Mouse (Mus musculus) cerebellum, adult 2 months (tissue): ENCODE results near the gene Rnf31. TPM values are rescaled to one million over a fixed set of nuclear protein-coding genes. Genes with fewer than 3 reads are reported as not detected.
A peak's percentile ranks its signal among the peaks of the same experiment; 100 is the strongest.

ENCODE experiments used
- DNase-seq, 2 experiments: peaks; one replicate each; pipeline ENCODE4 v3.0.0; 2021
- H3K27ac ChIP-seq: fragments of 200-500 bp; 2 replicates; pipeline ENCODE4 v1.5.1; 2012; ENCODE audit warnings: low read length, control low read depth, inconsistent platforms; ENCODE audit not compliant: insufficient read depth
- H3K27me3 ChIP-seq: fragments of 200-500 bp; 2 replicates; pipeline ENCODE4 v1.6.1; 2012; ENCODE audit warnings: inconsistent platforms, mild to moderate bottlenecking, low read length, moderate library complexity; ENCODE audit not compliant: control insufficient read depth, insufficient read depth
- H3K4me1 ChIP-seq: fragments of 200-500 bp; 2 replicates; pipeline ENCODE4 v1.6.1; 2011; ENCODE audit warnings: low read length; ENCODE audit not compliant: control insufficient read depth, insufficient read depth
- H3K4me3 ChIP-seq: fragments of 200-500 bp; replicated peaks from 2 replicates; pipeline ENCODE3; 2011; ENCODE audit warnings: mild to moderate bottlenecking, low read depth, low read length, control low read depth; ENCODE audit not compliant: insufficient read depth
- CTCF ChIP-seq: fragments of 200-500 bp; IDR thresholded peaks from 2 replicates; pipeline ENCODE4 v1.5.1; 2011; ENCODE audit warnings: low read depth, mild to moderate bottlenecking, control low read depth, low read length, moderate library complexity, borderline replicate concordance; ENCODE audit not compliant: insufficient read depth
- POLR2A ChIP-seq: fragments of 200-500 bp; IDR thresholded peaks from 2 replicates; pipeline ENCODE4 v1.6.1; 2011; ENCODE audit warnings: low read length, control low read depth, borderline replicate concordance; ENCODE audit not compliant: insufficient read depth
- WGBS: fragments of 180-500 bp; shearing (Covaris S2); methylation state at CpG from one replicate; pipeline ENCODE4 v1.1.7; 2018; 5-methylcytosine and 5-hydroxymethylcytosine counted together
- polyA plus RNA-seq: library from polyadenylated mRNA; depleted of rRNA; stranded (reverse); fragments of >200 nt; gene quantifications from 2 replicates; pipeline ENCODE4 v1.2.3, GENCODE M21; 2012

The Rnf31 gene
- polyA plus RNA-seq, 1 experiment: 31.1 TPM

- DNase-seq: no peak
- Histone ChIP-seq H3K27me3 (no peaks in the 10 kb centered on the region), H3K4me3 (peak within 1 kb of the TSS; percentile 55), H3K27ac (0 out of 2 replicates have a peak within 1 kb of the TSS, but pooled peaks have one; percentile 5), H3K4me1 (peaks cover 4% of the 10 kb centered on the region; the same call in 1 of the 2 replicates)
- 85% methylated on average over 7 of the region's 7 CpGs for WGBS
- TF ChIP-seq CTCF: no peak
- TF ChIP-seq POLR2A: no peak
Measured at GRCm38 (mm10) chr14:55603271-55603632, 11.7 kb downstream of the Rnf31 start, which contains the start of gene Irf9. Gene Irf9 (plus strand): TSS chr14:55603571.

- TF ChIP-seq POLR2A (peak; percentile 25; the same call in 1 of the 2 replicates), CTCF (peak; percentile 92)
- 17% methylated on average over 19 of the region's 19 CpGs for WGBS
- Histone ChIP-seq H3K27ac (0 out of 2 replicates have a peak overlapping the region, but pooled peaks have one; percentile 5), H3K27me3 (no peaks in the 10 kb centered on the region), H3K4me3 (peak overlapping the region; percentile 55), H3K4me1 (peaks cover 4% of the 10 kb centered on the region; the same call in 1 of the 2 replicates)
- peak; percentile 83 to 84 for DNase-seq
Measured at GRCm38 (mm10) chr14:55603633-55604576, 12.4 kb downstream of the Rnf31 start.

- Histone ChIP-seq H3K27me3 (no peaks in the 10 kb centered on the region), H3K27ac (no peak overlapping the region), H3K4me1 (peaks cover 4% of the 10 kb centered on the region; the same call in 1 of the 2 replicates), H3K4me3 (no peak overlapping the region)
- 89% methylated on average over 11 of the region's 11 CpGs for WGBS
- DNase-seq: no peak
- TF ChIP-seq CTCF (no peak), POLR2A (no peak)
Measured at GRCm38 (mm10) chr14:55604823-55605222, 13.3 kb downstream of the Rnf31 start.

GRCm38 (mm10) chr14:55605743-55606459 is 14.4 kb downstream of the Rnf31 start:
- WGBS: 94% methylated on average over 16 of the region's 16 CpGs
- TF ChIP-seq POLR2A: no peak
- TF ChIP-seq CTCF: no peak
- DNase-seq: no peak
- Histone ChIP-seq H3K4me3 (no peak overlapping the region), H3K4me1 (peaks cover 4% of the 10 kb centered on the region; the same call in 1 of the 2 replicates), H3K27me3 (no peaks in the 10 kb centered on the region), H3K27ac (no peak overlapping the region)

GRCm38 (mm10) chr14:55608339-55608738 is 16.8 kb downstream of the Rnf31 start:
- peaks cover 4% of the 10 kb centered on the region; the same call in 1 of the 2 replicates for H3K4me1 ChIP-seq
- 98% methylated on average over 6 of the region's 6 CpGs for WGBS
- H3K27ac ChIP-seq: no peak overlapping the region
- no peaks in the 10 kb centered on the region for H3K27me3 ChIP-seq
- no peak for DNase-seq
- no peak overlapping the region for H3K4me3 ChIP-seq
- TF ChIP-seq POLR2A: no peak

- TF ChIP-seq CTCF: no peak
- no peak for TF ChIP-seq POLR2A
- no peak for DNase-seq
- no peaks in the 10 kb centered on the region for H3K4me1 ChIP-seq
- WGBS: 45% methylated on average over 6 of the region's 6 CpGs
- no peak overlapping the region for H3K4me3 ChIP-seq
- no peaks in the 10 kb centered on the region for H3K27me3 ChIP-seq
- no peak overlapping the region for H3K27ac ChIP-seq
Measured at GRCm38 (mm10) chr14:55613346-55613745, 21.8 kb downstream of the Rnf31 start.

- Histone ChIP-seq H3K4me3 (no peak overlapping the region), H3K4me1 (peaks cover 4% of the 10 kb centered on the region; the same call in 1 of the 2 replicates), H3K27ac (no peak overlapping the region), H3K27me3 (no peaks in the 10 kb centered on the region)
- DNase-seq: no peak
- whole genome bisulfite sequencing: 77% methylated on average over 7 of the region's 7 CpGs
- no peak for TF ChIP-seq CTCF
- TF ChIP-seq POLR2A: no peak
Measured at GRCm38 (mm10) chr14:55614565-55615178, 23.2 kb downstream of the Rnf31 start.
